Mouse (Mus musculus) kidney, adult 2 months (tissue): ENCODE measurements around the gene Chd4.

Experiments
- CTCF ChIP-seq: fragments of 200-500 bp; conservative IDR thresholded peaks from 2 replicates; pipeline ENCODE4 v1.5.1; 2011; ENCODE audit warnings: low read depth, mild to moderate bottlenecking, control low read depth, low read length, moderate library complexity, mixed read lengths; ENCODE audit not compliant: insufficient read depth, insufficient read length
- POLR2A ChIP-seq: fragments of 200-500 bp; IDR thresholded peaks from one replicate; pipeline ENCODE4 v1.6.1; 2011; ENCODE audit warnings: low read depth, low read length, control low read depth

DNA sequence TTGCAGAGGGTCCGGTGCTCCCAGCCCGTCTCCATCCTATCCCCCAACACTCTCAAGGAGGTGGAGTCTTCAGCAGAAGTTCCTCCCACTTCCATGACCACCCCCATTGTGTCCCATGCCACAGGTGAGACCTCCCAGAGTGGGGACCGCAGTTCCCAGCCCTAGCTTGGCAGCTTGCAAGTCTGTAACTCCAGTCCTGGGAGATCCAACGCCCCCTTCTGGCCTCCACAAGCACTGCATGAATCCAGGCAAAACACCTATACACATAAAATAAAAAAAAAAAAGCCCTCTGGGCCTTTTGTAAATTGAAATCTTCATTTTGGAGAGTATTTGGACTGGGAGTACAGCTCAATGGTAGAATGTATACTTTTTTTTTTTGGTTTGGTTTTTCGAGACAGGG lies 44.5 kb upstream of the Chd4 start:
- TF ChIP-seq POLR2A (no peak), CTCF (peak; percentile 38)
